Mouse (Mus musculus) heart, postnatal 0 days (tissue): Measurements from ENCODE around the gene Isg20.

ENCODE experiments used
- CTCF ChIP-seq: IDR thresholded peaks from 2 replicates; pipeline ENCODE4 v1.5.1; 2016; ENCODE audit warnings: antibody characterized with exemption, control low read depth, low read depth
- EP300 ChIP-seq: IDR thresholded peaks from 2 replicates; pipeline ENCODE4 v1.6.1; 2016; ENCODE audit warnings: antibody characterized with exemption, low read depth

- no peak for TF ChIP-seq EP300
- no peak for TF ChIP-seq CTCF
These were observed 5.5 kb downstream of the Isg20 start for GRCm38 (mm10) chr7:78918686-78919085.
